Mouse (Mus musculus): ENCODE data around the gene Nme3.

Nme3 gene

GRCm38 (mm10) chr17:24881738-24882440, 14.4 kb upstream of the Nme3 start:
- no peak for DNase-seq

- no peak for DNase-seq
Observed at GRCm38 (mm10) chr17:24884391-24884790, 11.9 kb upstream of the Nme3 start.

- DNase-seq, result no peak
Observed at GRCm38 (mm10) chr17:24885356-24886133, 10.8 kb upstream of the Nme3 start.

- peak; percentile 98 for DNase-seq
Observed at GRCm38 (mm10) chr17:24886134-24886931, 10.0 kb upstream of the Nme3 start, which contains the start of the genes Nubp2 and Spsb3. Gene Nubp2 (minus strand): TSS chr17:24886349. Gene Spsb3 (plus strand): TSS chr17:24886643.

GRCm38 (mm10) chr17:24886932-24887271, 9.4 kb upstream of the Nme3 start:
- DNase-seq, result no peak

GRCm38 (mm10) chr17:24887291-24888080, 8.8 kb upstream of the Nme3 start:
- no peak for DNase-seq

- DNase-seq, result no peak
Observed at GRCm38 (mm10) chr17:24888862-24889261, 7.4 kb upstream of the Nme3 start.

GRCm38 (mm10) chr17:24890151-24891092, 5.9 kb upstream of the Nme3 start:
- no peak for DNase-seq

GRCm38 (mm10) chr17:24891321-24891720, 5.0 kb upstream of the Nme3 start:
- DNase-seq, result no peak

GRCm38 (mm10) chr17:24892785-24893184, 3.5 kb upstream of the Nme3 start:
- no peak for DNase-seq

GRCm38 (mm10) chr17:24893276-24893675, 3.0 kb upstream of the Nme3 start:
- no peak for DNase-seq

- DNase-seq, result no peak
Observed at GRCm38 (mm10) chr17:24894061-24894994, 2.0 kb upstream of the Nme3 start.

GRCm38 (mm10) chr17:24894995-24895547, 1.2 kb upstream of the Nme3 start, which contains the start of the genes Eme2 and Mrps34:
Gene Eme2 (minus strand): TSS chr17:24895087.
Gene Mrps34 (plus strand): TSS chr17:24895116.
- peak; percentile 86 for DNase-seq

GRCm38 (mm10) chr17:24895571-24896240, 594 bp upstream of the Nme3 start:
- no peak for DNase-seq

- no peak for DNase-seq
Observed at GRCm38 (mm10) chr17:24896993-24897269, 631 bp downstream of the Nme3 start.

GRCm38 (mm10) chr17:24897600-24897999, 1.3 kb downstream of the Nme3 start:
- DNase-seq, result no peak

GRCm38 (mm10) chr17:24898041-24898854, 1.9 kb downstream of the Nme3 start:
- no peak for DNase-seq

- DNase-seq, result no peak
Observed at GRCm38 (mm10) chr17:24899153-24899552, 2.9 kb downstream of the Nme3 start.

- DNase-seq, result no peak
Observed at GRCm38 (mm10) chr17:24900014-24900413, 3.7 kb downstream of the Nme3 start.
